Mouse (Mus musculus): ENCODE results near the gene Gm42417. TPM values are rescaled to one million over a fixed set of nuclear protein-coding genes. Genes with fewer than 3 reads are reported as not detected.

Gene Gm42417
- polyA plus RNA-seq, 1 experiment = 0.24 TPM

DNA sequence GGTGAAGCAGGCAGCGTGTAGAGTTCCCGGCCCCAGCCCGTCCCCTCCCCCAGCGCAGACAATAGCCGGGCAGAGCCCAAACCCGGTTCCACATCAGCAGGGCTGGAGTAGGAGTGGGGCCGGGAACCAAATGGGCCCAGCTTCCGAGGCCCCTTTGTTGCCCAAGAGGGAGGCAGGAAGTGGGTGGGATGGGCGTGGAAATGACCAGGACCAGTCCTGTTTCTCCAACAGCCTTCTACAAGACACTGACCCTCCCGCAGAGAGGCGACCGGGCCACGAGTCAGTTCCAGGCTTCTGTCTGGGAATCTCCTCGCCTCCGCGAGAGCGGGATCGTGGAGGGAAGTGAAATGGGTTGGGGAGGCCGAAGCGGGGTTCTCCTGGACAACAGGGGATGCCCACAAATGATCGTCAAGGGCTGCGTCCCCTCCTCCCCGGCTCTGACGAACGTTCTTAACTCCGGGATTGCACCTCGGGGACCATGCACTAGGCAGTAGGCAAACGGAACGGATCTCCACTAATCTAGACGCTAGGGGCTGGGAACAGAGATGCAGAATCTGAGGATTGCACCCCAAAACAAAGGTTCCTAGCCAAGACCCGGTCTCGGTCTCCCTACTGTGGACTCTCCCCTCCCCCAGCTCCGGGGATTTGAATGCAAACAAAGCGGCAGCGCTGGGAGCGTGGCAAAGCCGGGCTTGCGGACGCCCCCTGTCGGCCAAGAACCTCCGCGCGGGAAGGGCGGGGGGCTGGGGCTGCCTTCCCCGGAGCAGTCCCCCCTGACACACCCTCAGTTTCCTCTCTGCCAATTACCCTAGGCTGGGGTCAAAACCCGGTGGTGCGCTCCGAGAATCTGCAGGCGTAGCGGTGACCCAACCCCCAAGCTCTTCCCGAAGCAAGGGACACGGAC, 17.6 kb upstream of the Gm42417 start:
- no peak for TF ChIP-seq GATA1 (IDR thresholded peaks at IDR 0.05; ENCODE audit: low read length)

DNA sequence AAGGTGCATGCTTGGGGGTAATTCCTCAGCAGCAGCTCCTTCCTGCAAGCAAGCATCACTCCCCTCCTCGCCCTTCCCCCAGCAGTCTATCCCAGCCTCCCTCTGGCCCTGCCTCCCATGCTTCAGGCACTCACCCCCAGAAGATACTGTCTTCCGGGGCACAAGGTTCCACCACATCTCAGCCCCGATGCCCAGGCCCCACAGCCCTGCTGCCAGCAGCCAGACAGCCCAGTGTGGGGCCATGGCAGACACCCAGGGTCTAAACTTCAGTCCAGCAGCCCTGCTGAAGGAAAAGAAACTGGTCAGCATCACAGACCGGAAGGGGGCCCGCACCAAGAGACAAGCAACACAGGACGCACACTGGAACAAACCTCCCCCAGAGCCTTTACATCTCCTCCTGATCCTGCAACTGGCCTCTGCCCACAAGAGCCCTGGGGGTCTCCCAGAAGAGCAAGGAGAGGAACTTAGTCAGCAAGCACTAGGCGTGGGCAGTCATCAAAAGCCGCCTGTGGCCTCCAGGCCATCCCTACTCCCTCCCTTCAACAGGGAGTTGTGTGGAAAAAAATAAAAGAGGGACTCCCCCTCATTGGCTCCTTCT, 16.7 kb upstream of the Gm42417 start:
- TF ChIP-seq GATA1 (IDR thresholded peaks at IDR 0.05; ENCODE audit: low read length) = no peak

GRCm38 (mm10) chr1:36554633-36555399, 15.6 kb upstream of the Gm42417 start:
- TF ChIP-seq GATA1 (IDR thresholded peaks at IDR 0.05; ENCODE audit: low read length) = no peak

DNA sequence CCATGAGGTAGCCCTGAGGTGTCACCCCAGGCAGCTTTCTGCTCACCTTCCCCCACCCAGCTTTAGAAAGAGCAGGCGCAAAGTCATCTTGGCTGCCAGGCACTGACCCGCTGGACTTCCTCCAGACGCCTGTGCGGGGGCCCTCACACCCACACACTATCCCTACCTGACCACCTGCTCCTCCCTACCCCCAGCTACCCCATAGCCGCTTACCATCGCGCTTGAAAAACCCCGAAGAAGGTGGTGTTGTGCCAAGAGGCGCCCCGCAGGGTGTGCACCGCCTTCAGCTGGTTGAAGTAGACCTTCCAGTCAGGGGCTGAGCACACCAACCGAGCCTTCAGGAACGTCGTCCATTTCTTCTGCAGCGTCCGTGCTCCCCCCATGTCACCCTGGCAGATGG, 13.3 kb upstream of the Gm42417 start:
- TF ChIP-seq GATA1 (IDR thresholded peaks at IDR 0.05; ENCODE audit: low read length) = no peak

DNA sequence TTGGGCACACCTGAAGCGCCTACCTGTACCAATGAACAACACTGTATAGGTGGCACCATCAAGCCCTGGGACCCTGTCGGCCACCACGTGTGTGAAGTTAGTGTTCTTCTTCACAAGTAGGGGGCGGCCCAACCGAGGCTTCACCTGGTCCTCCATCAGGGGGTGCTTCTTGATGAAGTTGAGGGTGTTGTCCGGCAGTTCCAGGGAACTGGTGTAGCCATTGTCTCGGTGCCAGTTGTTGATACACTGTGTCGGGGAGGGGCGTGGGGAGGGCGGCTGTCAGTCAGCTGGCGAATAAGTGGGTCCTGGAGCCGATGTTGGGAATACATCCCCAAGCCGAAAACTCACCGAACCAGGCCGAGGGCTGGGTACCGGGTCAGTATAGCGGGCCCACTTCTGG, 12.7 kb upstream of the Gm42417 start:
- TF ChIP-seq GATA1 (IDR thresholded peaks at IDR 0.05; ENCODE audit: low read length) = no peak

DNA sequence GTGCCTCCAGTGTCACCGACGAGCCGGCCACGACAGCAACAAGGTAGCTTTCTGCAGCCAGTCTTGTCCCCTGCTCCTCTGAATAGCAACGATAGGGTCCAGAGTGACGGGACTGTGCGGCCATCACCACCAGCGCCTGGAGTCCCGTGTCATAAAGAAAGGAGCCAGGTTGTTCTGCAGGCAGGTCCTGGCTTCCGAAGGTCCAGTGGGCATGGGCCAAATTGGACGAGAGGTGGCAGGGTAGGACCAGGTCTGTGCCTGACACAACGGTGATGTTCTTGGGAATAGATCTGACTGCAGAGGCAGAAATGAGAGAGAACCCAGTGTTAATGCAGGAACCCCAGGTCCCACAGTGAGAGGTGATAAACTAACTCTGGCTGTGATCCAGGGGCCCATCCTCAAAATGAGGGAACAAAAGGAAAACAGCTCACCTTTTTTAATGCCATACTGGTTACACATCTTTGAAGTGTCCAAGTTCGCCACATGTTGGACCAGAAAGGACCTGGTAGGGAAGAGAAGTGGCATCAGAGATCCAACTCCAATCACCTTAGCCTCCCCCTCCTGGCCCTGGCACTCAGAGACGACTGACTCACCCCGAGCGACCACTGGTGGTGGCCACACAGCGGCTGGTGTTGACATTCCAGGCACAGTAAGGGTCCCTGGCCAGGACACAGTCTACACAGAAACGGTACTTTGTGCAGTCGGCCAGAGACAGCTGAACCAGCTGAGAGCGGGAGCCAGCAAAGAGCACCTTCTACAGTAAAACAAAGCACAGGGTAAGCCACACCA, 11.0 kb upstream of the Gm42417 start:
- no peak for TF ChIP-seq GATA1 (IDR thresholded peaks at IDR 0.05; ENCODE audit: low read length)

DNA sequence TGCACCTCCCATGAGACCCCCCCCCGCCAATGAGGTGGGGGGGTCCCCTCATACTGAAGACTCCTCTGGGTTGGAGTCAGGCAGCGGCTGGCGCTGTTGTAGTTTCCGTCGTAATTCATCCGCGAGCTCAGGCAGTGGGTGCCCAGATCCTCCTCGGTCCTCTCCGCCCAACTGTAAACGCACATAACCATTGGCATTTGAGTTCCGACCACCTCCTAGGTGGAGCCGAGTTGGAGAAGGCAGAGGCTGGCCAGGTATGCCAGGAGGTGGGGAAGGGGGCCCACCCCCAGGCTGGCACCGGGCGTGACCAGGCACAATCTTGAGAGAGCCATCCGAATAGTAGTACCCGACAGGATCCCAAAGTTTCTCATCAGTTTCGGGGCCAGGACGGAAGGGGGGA, 10.3 kb upstream of the Gm42417 start:
- TF ChIP-seq GATA1 (IDR thresholded peaks at IDR 0.05; ENCODE audit: low read length) = no peak

- no peak for TF ChIP-seq GATA1 (IDR thresholded peaks at IDR 0.05; ENCODE audit: low read length)
These were observed 9.5 kb upstream of the Gm42417 start for GRCm38 (mm10) chr1:36548771-36549170.

DNA sequence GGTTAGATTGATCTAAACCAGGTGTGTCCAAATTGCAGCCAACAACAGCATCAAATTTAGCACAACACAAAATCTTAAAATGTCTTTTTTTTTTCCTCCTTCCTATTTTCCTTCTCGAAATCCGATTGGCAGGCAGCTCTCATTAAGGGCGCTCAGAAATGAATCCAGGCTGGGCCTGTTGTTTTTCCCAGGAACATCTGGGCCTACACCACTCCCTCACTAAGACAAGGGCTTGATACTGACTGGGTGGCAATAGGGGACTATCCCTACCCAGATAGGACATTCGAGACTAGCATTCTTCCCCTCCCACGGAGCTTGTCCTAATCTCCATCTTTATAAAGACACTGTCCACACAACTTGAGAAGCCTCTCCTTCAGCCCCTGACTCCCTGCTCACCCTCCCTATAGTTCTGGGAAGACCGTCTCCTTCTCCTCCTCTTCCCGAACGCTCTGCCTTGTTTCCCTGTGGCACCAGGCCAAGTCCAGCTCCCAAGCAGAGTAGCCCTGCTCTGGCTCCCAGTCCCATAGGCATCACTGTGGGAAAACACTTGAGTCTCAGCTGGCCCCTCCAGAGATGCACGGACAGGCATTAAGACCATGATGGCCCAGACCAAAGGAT, 8.9 kb upstream of the Gm42417 start:
- no peak for TF ChIP-seq GATA1 (IDR thresholded peaks at IDR 0.05; ENCODE audit: low read length)

DNA sequence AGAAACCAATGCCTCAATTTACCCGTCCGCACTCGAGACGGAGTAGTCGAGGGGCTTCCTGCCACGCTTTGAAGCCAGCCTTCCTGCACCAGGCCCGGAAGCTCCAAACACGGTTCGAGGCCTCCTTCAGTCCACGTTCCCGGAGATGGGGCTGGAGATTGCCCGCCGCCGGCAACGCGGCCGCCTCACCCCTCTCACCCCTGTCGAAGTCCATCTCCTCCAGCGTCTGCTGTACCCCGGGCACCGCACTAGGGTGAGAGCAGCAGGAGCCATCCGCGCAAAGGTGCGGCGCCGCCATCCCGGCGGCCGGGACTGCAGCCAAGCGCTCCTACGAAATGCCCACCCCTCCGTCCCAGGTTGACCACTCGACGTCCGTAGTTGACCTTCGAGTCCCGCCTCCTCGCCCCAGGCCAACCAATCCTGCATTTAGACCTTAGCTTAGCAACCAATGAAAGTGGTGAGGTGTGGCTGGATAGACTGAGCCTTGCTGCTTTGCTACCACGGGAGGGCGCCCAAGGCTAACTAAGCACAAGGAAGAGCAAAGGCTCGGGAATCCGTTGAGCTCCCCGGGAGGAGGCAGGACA, 7.8 kb upstream of the Gm42417 start, which contains the start of gene Ankrd39:
Gene Ankrd39 (minus strand): TSS at position 558 of the 584 bp plus-strand sequence.
- no peak for TF ChIP-seq GATA1 (IDR thresholded peaks at IDR 0.05; ENCODE audit: low read length)

DNA sequence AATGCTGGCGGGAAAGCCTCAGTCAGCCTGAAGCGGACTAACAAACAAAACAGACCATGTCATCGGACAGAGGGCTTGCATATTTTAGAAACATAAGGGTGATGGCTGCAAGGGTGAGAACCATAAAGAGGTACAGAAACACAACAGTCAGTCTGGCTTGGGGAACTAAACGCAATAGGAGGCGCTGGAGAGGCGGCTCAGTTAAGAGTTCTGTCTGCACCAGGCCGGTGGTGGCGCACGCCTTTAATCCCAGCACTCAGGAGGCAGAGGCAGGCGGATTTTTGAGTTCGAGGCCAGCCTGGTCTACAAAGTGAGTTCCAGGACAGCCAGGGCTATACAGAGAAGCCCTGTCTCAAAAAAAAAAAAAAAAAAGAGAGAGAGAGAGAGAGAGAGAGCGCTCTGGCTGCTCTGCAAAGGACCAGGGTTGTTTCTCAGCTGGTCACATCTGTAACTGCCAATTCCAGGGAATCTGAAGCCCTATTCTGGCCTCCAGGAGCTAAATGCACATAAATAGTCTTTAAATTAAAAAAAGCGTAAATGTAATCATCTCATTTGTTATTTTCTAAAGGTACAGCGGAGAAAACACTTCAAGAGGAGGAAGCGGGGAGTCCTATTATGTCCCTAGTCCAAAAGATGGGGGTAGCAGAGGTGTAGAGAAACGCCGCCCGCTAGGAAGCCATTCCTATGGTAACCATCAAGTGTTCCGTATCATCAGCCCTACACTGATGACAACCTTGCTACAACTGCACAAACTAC, 6.8 kb upstream of the Gm42417 start:
- no peak for TF ChIP-seq GATA1 (IDR thresholded peaks at IDR 0.05; ENCODE audit: low read length)

GRCm38 (mm10) chr1:36545382-36545781, 6.2 kb upstream of the Gm42417 start:
- no peak for TF ChIP-seq GATA1 (IDR thresholded peaks at IDR 0.05; ENCODE audit: low read length)

- no peak for TF ChIP-seq GATA1 (IDR thresholded peaks at IDR 0.05; ENCODE audit: low read length)
These were observed 3.7 kb upstream of the Gm42417 start for GRCm38 (mm10) chr1:36542925-36543324.

- no peak for TF ChIP-seq GATA1 (IDR thresholded peaks at IDR 0.05; ENCODE audit: low read length)
These were observed 2.6 kb upstream of the Gm42417 start for GRCm38 (mm10) chr1:36541844-36542243.

All from G1E-ER4 (cell line).